Mouse (Mus musculus) CH12.LX (cell line): ENCODE data around the gene Surf6. TPM values are rescaled to one million over a fixed set of nuclear protein-coding genes. Genes with fewer than 3 reads are reported as not detected.

Experiments used
- DNase-seq: peaks from one replicate; pipeline ENCODE4 v3.0.0-alpha.2; 2013; ENCODE audit errors: extremely low read depth
- H3K27ac ChIP-seq: 2 replicates; pipeline ENCODE4 v1.5.1; 2012; ENCODE audit warnings: low read depth, mild to moderate bottlenecking, control low read depth, moderate library complexity; ENCODE audit not compliant: insufficient read depth
- H3K27me3 ChIP-seq: replicated peaks from 2 replicates; pipeline ENCODE3; 2012; ENCODE audit warnings: inconsistent platforms
- H3K36me3 ChIP-seq, 2 experiments: replicated peaks in 1 of 2; 2 replicates each; pipeline versions ENCODE3 to v1.6.1; 2012; ENCODE audit warnings: inconsistent platforms in 1 of 2, low read length in 1 of 2, mild to moderate bottlenecking in 1 of 2, mixed read lengths in 1 of 2, moderate library complexity in 1 of 2; ENCODE audit not compliant: control insufficient read depth in 1 of 2, insufficient read depth in 1 of 2
- H3K4me1 ChIP-seq, 2 experiments: 2 replicates each; pipeline ENCODE4 v1.6.1; 2012; ENCODE audit warnings: inconsistent platforms in 1 of 2, moderate library complexity in 1 of 2; ENCODE audit not compliant: insufficient read depth in 2 of 2, control insufficient read depth in 1 of 2
- H3K4me2 ChIP-seq: 2 replicates; pipeline ENCODE4 v1.6.1; 2012; ENCODE audit warnings: low read depth, mild to moderate bottlenecking, control low read depth; ENCODE audit not compliant: poor library complexity, insufficient read depth, severe bottlenecking
- H3K4me3 ChIP-seq, 3 experiments: fragments of 150-350 bp in 1 of 3; sonication (generic) in 1 of 3; replicated peaks in 1 of 3; 2 replicates each; pipeline versions ENCODE3 to v1.5.1; 2011 to 2012; ENCODE audit warnings: low read depth in 2 of 3, low read length in 2 of 3, mild to moderate bottlenecking in 2 of 3, moderate library complexity in 2 of 3, control low read depth in 1 of 3, improper control_type of control experiment in 1 of 3, inconsistent platforms in 1 of 3, mixed read lengths in 1 of 3; ENCODE audit not compliant: poor library complexity in 1 of 3
- H3K79me2 ChIP-seq: replicated peaks from 2 replicates; pipeline ENCODE4 v1.6.1; 2012; ENCODE audit warnings: mild to moderate bottlenecking, moderate library complexity; ENCODE audit not compliant: control insufficient read depth, poor library complexity, insufficient read depth, severe bottlenecking; ENCODE audit errors: extremely low read depth
- H3K9ac ChIP-seq: 2 replicates; pipeline ENCODE4 v1.6.1; 2012; ENCODE audit warnings: low read depth, mild to moderate bottlenecking, control low read depth, moderate library complexity; ENCODE audit not compliant: insufficient read depth
- H3K9me3 ChIP-seq: replicated peaks from 2 replicates; pipeline ENCODE3; 2012; ENCODE audit warnings: low read length, inconsistent platforms, mixed read lengths
- BHLHE40 ChIP-seq: IDR thresholded peaks from 2 replicates; pipeline ENCODE4 v1.6.1; 2011; ENCODE audit warnings: mild to moderate bottlenecking, low read depth, low read length, improper control_type of control experiment
- CHD1 ChIP-seq: IDR thresholded peaks from 2 replicates; pipeline ENCODE4 v1.6.1; 2012; ENCODE audit warnings: low read depth, low read length, improper control_type of control experiment, inconsistent platforms
- CHD2 ChIP-seq: IDR thresholded peaks from 2 replicates; pipeline ENCODE4 v1.6.1; 2011; ENCODE audit warnings: low read length, improper control_type of control experiment
- CTCF ChIP-seq, 2 experiments: IDR thresholded peaks in 1 of 2; conservative IDR thresholded peaks in 1 of 2; 2 replicates each; pipeline ENCODE4 v1.5.1; 2011 to 2012; ENCODE audit warnings: low read depth in 2 of 2, low read length in 2 of 2, improper control_type of control experiment in 1 of 2, inconsistent platforms in 1 of 2, mild to moderate bottlenecking in 1 of 2, moderate library complexity in 1 of 2
- E2F4 ChIP-seq: IDR thresholded peaks from 2 replicates; pipeline ENCODE4 v1.6.1; 2011; ENCODE audit warnings: low read depth, low read length, improper control_type of control experiment; ENCODE audit not compliant: insufficient replicate concordance
- ELF1 ChIP-seq: IDR thresholded peaks from 2 replicates; pipeline ENCODE4 v1.6.1; 2014; ENCODE audit warnings: low read depth, mild to moderate bottlenecking, inconsistent platforms, low read length, improper control_type of control experiment
- ETS1 ChIP-seq: conservative IDR thresholded peaks from 2 replicates; pipeline ENCODE4 v1.6.1; 2012; ENCODE audit warnings: low read depth, mild to moderate bottlenecking, inconsistent platforms, low read length, improper control_type of control experiment, moderate library complexity
- GABPA ChIP-seq: IDR thresholded peaks from 2 replicates; pipeline ENCODE4 v1.6.1; 2012; ENCODE audit warnings: low read depth, low read length, improper control_type of control experiment, inconsistent platforms; ENCODE audit not compliant: insufficient replicate concordance
- HCFC1 ChIP-seq: IDR thresholded peaks from 2 replicates; pipeline ENCODE4 v1.6.1; 2012; ENCODE audit warnings: low read depth, mild to moderate bottlenecking, inconsistent platforms, low read length, improper control_type of control experiment
- IRF4 ChIP-seq: IDR thresholded peaks from 2 replicates; pipeline ENCODE4 v1.6.1; 2014; ENCODE audit warnings: low read depth, mild to moderate bottlenecking, inconsistent platforms, low read length, improper control_type of control experiment
- JUN ChIP-seq: IDR thresholded peaks from 2 replicates; pipeline ENCODE4 v1.6.1; 2011; ENCODE audit warnings: low read depth, mild to moderate bottlenecking, low read length, improper control_type of control experiment, moderate library complexity; ENCODE audit not compliant: insufficient read depth
- JUND ChIP-seq: conservative IDR thresholded peaks from 2 replicates; pipeline ENCODE4 v1.6.1; 2011; ENCODE audit warnings: low read depth, low read length, improper control_type of control experiment
- KAT2A ChIP-seq: IDR thresholded peaks from 2 replicates; pipeline ENCODE4 v1.6.1; 2012; ENCODE audit warnings: low read length, improper control_type of control experiment, inconsistent platforms; ENCODE audit not compliant: insufficient replicate concordance
- MAX ChIP-seq: IDR thresholded peaks from 2 replicates; pipeline ENCODE4 v1.6.1; 2011; ENCODE audit warnings: low read length, improper control_type of control experiment
- MAZ ChIP-seq: IDR thresholded peaks from 2 replicates; pipeline ENCODE4 v1.6.1; 2012; ENCODE audit warnings: low read depth, mild to moderate bottlenecking, inconsistent platforms, low read length, improper control_type of control experiment, moderate library complexity
- MEF2A ChIP-seq: IDR thresholded peaks from 2 replicates; pipeline ENCODE4 v1.6.1; 2014; ENCODE audit warnings: low read depth, mild to moderate bottlenecking, inconsistent platforms, low read length, improper control_type of control experiment, borderline replicate concordance
- MXI1 ChIP-seq: IDR thresholded peaks from 2 replicates; pipeline ENCODE4 v1.6.1; 2011; ENCODE audit warnings: mild to moderate bottlenecking, low read depth, low read length, improper control_type of control experiment
- NELFE ChIP-seq: IDR thresholded peaks from 2 replicates; pipeline ENCODE4 v1.6.1; 2011; ENCODE audit warnings: low read depth, low read length, improper control_type of control experiment
- NRF1 ChIP-seq: IDR thresholded peaks from 2 replicates; pipeline ENCODE4 v1.6.1; 2014; ENCODE audit warnings: low read depth, mild to moderate bottlenecking, inconsistent platforms, low read length, improper control_type of control experiment, moderate library complexity
- PAX5 ChIP-seq: IDR thresholded peaks from 2 replicates; pipeline ENCODE4 v1.6.1; 2012; ENCODE audit warnings: low read length, inconsistent platforms, mixed read lengths
- POLR2A ChIP-seq: IDR thresholded peaks from 2 replicates; pipeline ENCODE4 v1.6.1; 2011; ENCODE audit warnings: low read depth, mild to moderate bottlenecking, improper control_type of control experiment, low read length
- POLR2AphosphoS2 ChIP-seq: IDR thresholded peaks from 2 replicates; pipeline ENCODE4 v1.6.1; 2011; ENCODE audit warnings: low read depth, low read length, improper control_type of control experiment
- RAD21 ChIP-seq: IDR thresholded peaks from 2 replicates; pipeline ENCODE4 v1.6.1; 2011; ENCODE audit warnings: low read depth, mild to moderate bottlenecking, low read length, improper control_type of control experiment, moderate library complexity
- RCOR1 ChIP-seq: conservative IDR thresholded peaks from 2 replicates; pipeline ENCODE4 v1.6.1; 2012; ENCODE audit warnings: low read depth, mild to moderate bottlenecking, inconsistent platforms, low read length, improper control_type of control experiment
- SMC3 ChIP-seq: IDR thresholded peaks from 2 replicates; pipeline ENCODE4 v1.6.1; 2011; ENCODE audit warnings: low read depth, low read length, improper control_type of control experiment
- TBP ChIP-seq: conservative IDR thresholded peaks from 2 replicates; pipeline ENCODE4 v1.6.1; 2011; ENCODE audit warnings: low read depth, low read length, improper control_type of control experiment
- TCF12 ChIP-seq: IDR thresholded peaks from 2 replicates; pipeline ENCODE4 v1.6.1; 2014; ENCODE audit warnings: low read depth, mild to moderate bottlenecking, inconsistent platforms, low read length, improper control_type of control experiment
- UBTF ChIP-seq: IDR thresholded peaks from 2 replicates; pipeline ENCODE4 v1.6.1; 2012; ENCODE audit warnings: low read depth, mild to moderate bottlenecking, inconsistent platforms, low read length, improper control_type of control experiment, moderate library complexity
- USF1 ChIP-seq: IDR thresholded peaks from 2 replicates; pipeline ENCODE4 v1.6.1; 2014; ENCODE audit warnings: low read depth, mild to moderate bottlenecking, inconsistent platforms, low read length, improper control_type of control experiment
- USF2 ChIP-seq: conservative IDR thresholded peaks from 2 replicates; pipeline ENCODE4 v1.6.1; 2011; ENCODE audit warnings: low read depth, low read length, improper control_type of control experiment
- ZC3H11A ChIP-seq: IDR thresholded peaks from 2 replicates; pipeline ENCODE4 v1.6.1; 2012; ENCODE audit warnings: low read depth, mild to moderate bottlenecking, inconsistent platforms, low read length, improper control_type of control experiment
- ZKSCAN1 ChIP-seq: IDR thresholded peaks from 2 replicates; pipeline ENCODE4 v1.6.1; 2012; ENCODE audit warnings: low read depth, inconsistent platforms, low read length, improper control_type of control experiment, borderline replicate concordance
- ZNF384 ChIP-seq: IDR thresholded peaks from 2 replicates; pipeline ENCODE4 v1.6.1; 2012; ENCODE audit warnings: low read depth, low read length, improper control_type of control experiment, inconsistent platforms
- dilution Hi-C: fragments of 300-500 bp; cut with MboI; formaldehyde crosslinking; loops from 2 replicates; pipeline ENCODE4 v1.14.3; 2020; ENCODE audit warnings: low sequenced_read_pairs; ENCODE audit not compliant: extremely low pct_unique_long_range_greater_than_20kb, extremely low pct_ligation_motif_present
- in situ Hi-C: fragments of 300-500 bp; cut with MboI; formaldehyde crosslinking; loops from 3 replicates; pipeline ENCODE4 v1.14.3; 2019; ENCODE audit warnings: low sequenced_read_pairs, low pct_ligation_motif_present, low pct_unique_long_range_greater_than_20kb, mixed read lengths
- polyA plus RNA-seq: library from polyadenylated mRNA; unstranded; fragments of >175 nt; gene quantifications from 2 replicates; pipeline ENCODE4 v1.2.1, GENCODE M21; 2012; ENCODE audit warnings: low read depth; ENCODE audit not compliant: insufficient read length
- total RNA-seq, 2 experiments: library from RNA; depleted of rRNA; stranded (reverse); fragments of 300-350 nt in 1 of 2; fragments of >200 nt in 1 of 2; gene quantifications; 2 replicates each; pipeline ENCODE4 v1.2.3; 2012 to 2014

Surf6 gene
- total and polyA plus RNA-seq, 3 experiments: 29.0 to 47.5 (median 34.8) TPM

DNA sequence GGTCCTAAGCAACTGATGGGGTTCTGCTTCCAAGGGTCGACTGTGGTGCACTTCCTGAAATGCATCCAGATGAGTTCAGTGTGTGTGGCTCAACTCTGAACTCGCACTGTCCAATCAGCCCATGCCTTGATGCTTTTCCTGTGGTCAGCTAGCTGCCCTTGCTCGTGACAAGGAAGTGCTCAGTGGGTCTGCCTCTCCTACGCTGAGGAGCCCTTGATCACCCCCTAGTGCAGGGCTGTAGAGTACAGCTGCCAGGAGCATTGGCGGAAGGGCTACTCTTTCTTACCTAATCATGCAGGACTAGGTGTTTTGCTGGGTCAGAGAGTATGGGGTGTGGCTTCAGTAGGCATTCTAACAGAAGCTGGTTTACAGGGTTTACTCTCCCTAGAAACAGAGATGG is 38.9 kb upstream of the Surf6 start:
- in situ Hi-C loops (no loop called here), dilution Hi-C loops (no loop called here)
- no peaks in the 10 kb centered on the region for H3K9me3 ChIP-seq
- H3K27ac ChIP-seq: no peak overlapping the region
- no peak overlapping the region for H3K4me2 ChIP-seq
- H3K4me3 ChIP-seq: no peak overlapping the region
- no peaks in the 10 kb centered on the region for H3K27me3 ChIP-seq
- no peak overlapping the region for H3K9ac ChIP-seq
- peaks cover 3 to 14% of the 10 kb centered on the region in 2 experiments for H3K36me3 ChIP-seq
- no peaks in the 10 kb centered on the region for H3K79me2 ChIP-seq
- TF ChIP-seq BHLHE40 (peak; percentile 89), HCFC1 (no peak; the same call in 1 of the 2 replicates), ZKSCAN1 (no peak), USF2 (no peak), JUN (no peak), JUND (no peak), GABPA (no peak), MEF2A (no peak), KAT2A (no peak), POLR2AphosphoS2 (no peak), MAX (no peak), USF1 (no peak), TCF12 (no peak), CTCF (conservative IDR thresholded peaks at IDR 0.05 in 1 of 2, IDR thresholded peaks at IDR 0.05 in 1 of 2; ENCODE audit: low read depth in 2 of 2, low read length in 2 of 2) (peak in 1 of 2 experiments; percentile 70; a peak in 2 of 4 replicates), RAD21 (peak; percentile 50), ETS1 (no peak), NRF1 (no peak), IRF4 (no peak), PAX5 (no peak), UBTF (no peak), ZNF384 (no peak), TBP (no peak), E2F4 (no peak), CHD1 (no peak), MAZ (no peak), CHD2 (no peak), MXI1 (no peak), POLR2A (no peak), SMC3 (peak; percentile 52), ELF1 (peak; percentile 87), ZC3H11A (no peak), RCOR1 (no peak), NELFE (no peak)
- DNase-seq: no peak
- H3K4me1 ChIP-seq: peaks cover 16 to 26% of the 10 kb centered on the region in 2 experiments
